Mouse (Mus musculus): ENCODE results near the gene Amh. TPM values are rescaled to one million over a fixed set of nuclear protein-coding genes. Genes with fewer than 3 reads are reported as not detected.
"Not testable (repeated sequence)": the region's sequence is repeated elsewhere in the genome, so short reads cannot be mapped to it uniquely, and the experiment has no call there.

Amh gene
- total RNA-seq, 2 experiments from 2014 or later: 0.57 to 0.79 TPM

DNA sequence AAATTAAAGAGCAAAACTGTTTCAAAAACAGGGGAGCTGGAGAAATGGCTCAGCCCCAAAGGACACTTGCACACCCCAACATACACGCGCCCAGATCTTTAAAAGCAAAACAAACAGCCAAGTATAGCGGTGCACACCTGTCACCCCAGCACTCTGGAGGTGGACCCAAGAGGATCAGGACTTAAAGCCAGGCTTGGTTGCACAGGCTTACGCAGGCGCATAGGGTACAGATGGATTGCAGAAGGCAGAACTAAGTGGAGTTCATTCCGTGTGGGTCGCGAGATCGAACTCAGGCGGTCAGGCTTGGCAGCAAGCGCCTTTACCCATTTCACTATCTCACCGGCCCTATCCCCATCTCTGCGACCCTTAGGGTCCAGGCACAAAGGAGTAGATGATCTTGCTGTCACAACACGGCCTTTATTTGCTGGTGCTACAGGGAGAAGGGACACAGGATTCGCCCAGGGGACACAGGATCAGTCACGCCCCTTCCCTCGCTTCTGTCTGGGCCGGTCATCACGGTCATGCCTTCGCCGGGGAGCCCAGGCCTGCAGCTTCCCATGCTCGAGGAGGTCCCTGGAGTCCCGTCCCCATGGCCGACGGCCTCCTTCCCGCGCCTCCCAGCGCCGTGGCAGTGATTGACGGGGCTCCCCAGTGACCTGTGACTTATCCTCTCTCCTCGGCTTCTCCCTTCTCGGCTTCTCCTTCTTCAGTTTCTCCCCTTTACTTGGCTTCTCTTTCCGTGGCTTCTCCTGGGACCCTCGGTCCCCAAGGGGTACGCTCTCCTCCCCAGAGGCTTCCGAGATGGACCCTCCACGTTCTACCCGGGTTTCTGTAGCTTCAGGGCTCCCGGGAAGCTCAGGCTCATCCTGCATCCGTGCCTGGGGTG is 3.3 kb downstream of the Amh start:
- DNase-seq: no peak

DNA sequence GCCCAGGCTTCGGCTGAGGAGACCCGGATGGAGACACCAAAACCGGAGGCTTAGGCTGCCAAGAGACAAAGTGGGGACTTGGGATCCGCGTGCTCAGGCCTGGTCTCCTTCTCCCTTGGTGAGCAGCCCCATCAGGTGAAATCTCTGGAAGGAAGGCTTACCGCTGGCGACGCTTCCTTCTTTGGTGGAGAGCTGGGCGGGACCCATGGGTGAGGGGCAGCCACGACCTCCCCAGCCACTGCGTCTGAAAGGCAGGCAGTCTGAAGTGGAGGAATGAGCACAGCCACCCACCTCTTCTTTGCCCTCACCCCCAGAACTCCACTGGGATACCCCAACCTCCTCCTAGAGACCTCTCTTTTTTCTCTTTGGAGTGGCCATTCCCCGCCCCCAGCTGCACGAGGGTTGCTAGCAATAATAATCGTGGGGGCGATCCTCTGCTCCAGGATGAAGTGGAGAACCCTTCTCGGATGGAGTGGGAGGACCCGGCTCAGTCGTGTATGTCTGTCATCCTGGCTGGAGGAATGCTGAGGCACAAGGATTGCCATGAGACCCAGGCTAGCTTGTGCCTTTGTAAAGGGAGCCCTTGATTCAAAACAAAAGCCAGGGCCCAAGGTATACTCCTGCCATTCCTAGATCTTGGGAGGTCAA is 4.1 kb downstream of the Amh start:
- no peak for DNase-seq

DNA sequence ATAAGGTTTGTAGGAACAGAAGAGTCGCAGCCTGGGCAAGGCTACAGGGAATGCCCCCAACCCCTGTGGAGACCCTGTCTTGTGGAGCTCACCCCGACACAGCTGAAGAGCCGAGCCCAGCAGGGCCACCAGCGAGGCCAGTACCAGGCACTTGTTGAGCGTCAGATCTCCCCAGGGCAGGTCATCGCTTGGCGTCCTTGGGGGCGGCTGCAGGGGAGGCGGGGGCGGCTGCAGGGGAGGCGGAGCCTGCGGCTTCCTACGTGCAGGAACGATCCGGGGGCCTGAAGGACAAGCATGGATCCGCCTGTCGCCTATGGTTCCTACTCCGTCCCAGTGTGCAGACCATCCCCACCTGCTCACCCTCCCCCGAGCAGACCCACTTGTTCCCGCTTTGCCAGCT is 5.0 kb downstream of the Amh start:
- DNase-seq: peak; percentile 74

DNA sequence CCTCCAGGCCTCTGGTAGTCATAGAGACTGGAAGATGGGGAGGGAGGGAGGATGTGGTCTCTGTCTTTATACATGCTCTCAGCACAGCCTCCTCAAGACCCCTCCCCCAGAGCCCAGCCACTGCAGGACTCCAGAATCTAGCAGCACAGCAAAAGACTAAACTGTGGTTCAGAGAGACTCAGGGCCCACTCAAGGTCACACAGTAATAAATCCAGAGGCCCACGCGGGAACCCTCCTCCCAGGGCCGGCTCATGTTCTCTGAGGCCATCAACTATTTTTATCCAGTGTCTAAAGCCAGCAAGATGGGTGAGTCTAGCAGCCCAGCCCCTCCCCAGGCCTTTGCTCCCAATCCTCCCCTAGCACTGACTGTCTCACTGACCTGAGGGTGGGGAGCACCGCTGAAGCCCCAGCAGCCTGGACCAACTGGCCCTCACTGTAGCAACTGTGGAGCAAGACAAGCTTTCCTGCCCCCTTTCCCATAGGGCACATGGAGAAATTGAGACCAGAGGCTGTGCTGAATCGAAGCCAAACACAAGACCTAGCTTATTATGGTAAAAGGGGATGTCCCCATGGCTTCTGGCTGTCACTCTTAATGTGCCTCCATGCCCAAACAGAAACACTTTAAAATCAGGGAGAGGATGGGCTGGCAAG is 7.5 kb downstream of the Amh start:
- peak; percentile 60 for DNase-seq

DNA sequence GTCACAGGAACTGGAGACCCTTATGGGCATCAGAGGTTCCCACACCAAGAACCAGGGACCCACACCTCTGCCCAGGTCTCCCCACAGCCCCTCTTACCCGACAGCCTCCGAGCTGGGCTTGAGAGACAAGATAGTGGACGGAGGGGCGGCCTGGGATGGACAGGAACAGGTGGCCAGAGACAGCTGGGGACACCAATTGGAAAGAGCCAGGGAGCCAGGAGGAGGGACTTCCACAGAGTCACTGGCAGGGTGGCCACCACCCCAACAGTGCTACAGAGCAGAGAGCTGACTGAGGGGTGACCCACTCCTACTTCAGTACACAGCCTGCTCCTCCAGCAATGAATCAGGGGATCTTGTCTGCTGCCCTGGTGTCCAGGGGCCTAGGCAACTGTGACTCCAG is 8.3 kb downstream of the Amh start, which contains the start of gene Jsrp1:
Gene Jsrp1, minus strand, starts transcription at position 133 of the 400 bp plus-strand sequence.
- DNase-seq: no peak

DNA sequence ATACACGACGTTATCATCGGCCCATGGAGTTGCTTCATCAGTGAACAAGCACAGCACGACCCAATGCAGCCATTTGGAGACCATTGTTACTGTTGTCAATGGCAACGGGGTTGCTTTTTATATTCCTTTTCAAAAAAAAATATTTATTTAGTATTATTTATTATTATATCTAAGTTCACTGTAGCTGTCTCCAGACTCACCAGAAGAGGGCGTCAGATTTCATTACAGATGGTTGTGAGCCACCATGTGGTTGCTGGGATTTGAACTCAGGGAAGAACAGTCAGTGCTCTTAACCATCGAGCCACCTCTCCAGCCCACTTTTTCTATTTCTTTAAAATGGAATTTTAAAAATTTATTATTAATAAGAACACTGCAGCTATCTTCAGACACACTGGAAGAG is 9.8 kb downstream of the Amh start:
- no peak for DNase-seq

DNA sequence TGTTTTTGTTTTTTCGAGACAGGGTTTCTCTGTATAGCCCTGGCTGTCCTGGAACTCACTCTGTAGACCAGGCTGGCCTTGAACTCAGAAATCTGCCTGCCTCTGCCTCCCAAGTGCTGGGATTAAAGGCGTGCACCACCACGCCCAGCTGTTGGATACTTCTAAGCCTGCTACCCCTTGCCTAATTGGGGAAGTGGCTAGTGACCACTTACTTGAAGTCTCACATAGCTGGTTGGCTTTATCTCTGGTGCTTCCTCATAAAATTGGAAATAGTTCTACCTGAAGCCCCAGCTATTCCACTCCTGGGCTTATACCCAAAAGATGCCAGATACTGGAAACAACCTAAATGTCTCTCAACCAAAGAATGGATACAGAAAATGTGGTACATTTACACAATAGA is 11.3 kb downstream of the Amh start:
- not testable (repeated sequence) for DNase-seq

DNA sequence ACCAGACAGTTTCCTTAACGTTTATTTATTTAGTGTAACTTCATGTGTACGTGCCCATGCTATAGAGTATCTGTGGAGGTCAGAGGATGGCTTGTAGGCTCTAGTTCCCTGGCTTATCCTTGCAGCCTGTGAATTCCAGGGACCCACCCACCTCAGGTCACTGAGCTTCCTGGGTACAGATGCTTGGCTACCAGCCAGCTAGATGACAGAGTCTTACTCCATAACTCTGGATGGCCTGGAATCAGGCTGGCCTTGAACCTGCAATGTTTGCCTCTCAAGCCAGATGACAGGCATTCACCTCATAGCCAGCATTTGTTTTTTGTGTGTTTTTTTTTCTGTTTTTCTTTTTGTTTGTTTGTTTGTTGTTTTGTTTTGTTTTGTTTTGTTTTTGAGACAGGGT is 12.1 kb downstream of the Amh start:
- DNase-seq: no peak

DNA sequence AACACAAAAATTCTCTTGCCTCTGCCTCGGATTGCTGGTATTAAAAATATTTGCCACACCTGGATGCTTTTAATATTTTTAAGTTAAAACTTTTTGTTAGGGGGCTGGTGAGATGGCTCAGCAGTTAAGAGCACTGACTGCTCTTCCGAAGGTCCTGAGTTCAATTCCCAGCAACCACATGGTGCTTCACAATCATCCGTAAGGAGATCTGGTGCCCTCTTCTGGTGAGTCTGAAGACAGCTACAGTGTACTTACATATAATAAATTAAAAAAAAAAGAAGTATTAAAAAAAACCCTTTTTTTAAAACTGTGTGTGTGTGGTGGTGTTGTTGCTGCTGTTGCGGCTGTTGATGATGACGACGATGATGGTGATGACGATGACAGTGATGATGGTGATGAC is 12.9 kb downstream of the Amh start:
- not testable (repeated sequence) for DNase-seq

DNA sequence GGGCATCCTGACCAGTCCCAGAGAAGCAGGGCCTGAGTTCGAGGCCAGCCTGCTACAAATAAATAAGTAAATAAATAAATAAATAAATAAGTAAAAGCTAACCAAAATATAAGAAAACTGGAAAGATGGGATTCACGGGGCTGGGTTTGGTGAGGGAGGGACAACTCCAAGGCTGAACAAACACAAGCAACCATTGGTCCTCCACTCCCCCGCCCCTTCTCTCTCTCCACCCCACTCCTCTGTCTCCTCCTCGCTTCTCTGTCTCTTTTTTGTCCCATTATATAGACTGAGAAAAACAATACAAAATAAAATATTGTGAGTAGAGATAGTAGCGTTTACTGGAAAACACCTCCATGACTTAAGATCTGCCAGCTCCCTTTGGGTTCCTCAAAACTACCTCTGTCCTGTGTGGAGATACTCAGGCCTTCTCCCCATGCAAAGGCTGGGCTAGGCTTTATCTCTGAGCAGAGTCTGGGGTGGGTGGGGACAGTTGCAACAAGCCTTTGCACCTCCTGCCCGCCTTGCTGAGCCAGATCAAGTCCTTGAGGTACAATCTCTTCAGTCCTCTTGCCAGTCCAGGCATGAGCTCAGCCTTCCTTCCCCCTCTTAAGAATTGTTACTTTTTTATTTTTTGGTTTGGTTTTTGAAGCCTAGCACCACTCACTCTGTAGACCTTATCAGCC is 13.7 kb downstream of the Amh start:
- DNase-seq: no peak

DNA sequence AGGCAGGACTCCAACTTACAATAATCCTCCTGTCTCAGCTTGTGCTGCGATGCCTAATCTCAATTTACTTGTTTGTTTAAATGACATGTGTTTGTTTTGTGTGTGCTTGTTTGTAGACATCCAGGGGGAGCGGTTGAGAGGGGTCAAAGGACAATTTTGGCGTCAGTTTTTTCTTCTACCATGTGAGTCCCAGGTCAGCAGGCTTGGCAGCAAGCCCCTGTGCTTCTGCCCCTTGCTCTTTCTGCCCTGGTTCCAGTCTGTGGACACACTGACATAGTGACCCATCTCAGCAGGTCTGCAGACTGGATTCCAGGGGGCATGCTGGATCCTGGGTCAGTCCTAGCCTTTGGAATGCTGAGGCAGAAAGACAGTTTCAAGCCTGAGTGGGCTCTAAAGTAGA is 14.4 kb downstream of the Amh start:
- DNase-seq: no peak

DNA sequence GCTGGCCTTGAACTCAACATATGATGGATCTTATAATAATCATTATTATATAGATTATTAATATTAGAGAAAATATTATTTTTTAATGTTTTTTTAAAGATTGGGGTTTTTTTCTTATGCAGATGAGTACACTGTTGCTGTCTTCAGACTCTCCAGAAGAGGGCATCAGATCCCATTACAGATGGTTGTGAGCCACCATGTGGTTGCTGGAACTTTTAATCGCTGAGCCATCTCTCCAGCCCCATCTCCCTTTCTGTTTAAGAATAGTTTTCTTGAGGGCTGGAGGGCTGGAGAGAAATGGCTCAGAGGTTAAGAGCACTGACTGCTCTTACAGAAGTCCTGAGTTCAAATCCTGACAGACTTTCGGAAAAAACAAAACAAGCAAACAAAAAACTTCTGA is 16.9 kb downstream of the Amh start:
- no peak for DNase-seq

DNA sequence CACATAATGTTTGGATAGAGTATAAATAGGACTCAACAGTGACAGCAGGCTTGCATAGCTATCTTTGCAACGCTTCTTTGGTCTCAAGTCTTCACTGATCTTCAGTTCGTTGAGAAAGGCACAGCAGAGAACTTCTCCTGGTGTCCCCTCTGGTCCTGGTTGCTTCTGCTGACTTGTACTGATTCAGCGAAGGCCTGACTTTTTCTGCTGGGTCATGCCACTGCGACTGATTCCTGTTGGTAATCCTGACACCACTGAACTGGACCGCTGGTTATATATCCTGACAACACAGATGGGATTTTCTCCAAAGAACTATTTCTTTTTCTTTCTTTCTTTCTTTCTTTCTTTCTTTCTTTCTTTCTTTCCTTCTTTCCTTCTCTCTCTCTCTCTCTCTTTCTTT is 17.5 kb downstream of the Amh start:
- no peak for DNase-seq

DNA sequence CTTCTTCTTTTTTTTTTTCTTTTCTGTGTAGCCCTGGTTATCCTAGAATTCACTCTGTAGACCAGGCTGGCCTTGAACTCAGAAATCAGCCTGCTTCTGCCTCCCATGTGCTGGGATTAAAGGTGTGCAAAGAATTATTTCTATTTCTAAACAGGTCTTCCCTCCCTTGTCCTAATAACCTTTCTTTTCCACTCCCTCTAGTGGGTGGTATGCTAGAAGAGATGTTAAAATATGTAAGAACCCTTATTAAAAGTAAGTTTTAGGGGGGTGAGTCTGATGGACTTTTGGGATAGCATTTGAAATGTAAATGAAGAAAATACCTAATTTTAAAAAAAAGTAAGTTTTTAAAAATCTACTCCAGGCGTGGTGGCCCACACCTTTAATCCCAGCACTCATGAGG is 18.3 kb downstream of the Amh start:
- DNase-seq: no peak

DNA sequence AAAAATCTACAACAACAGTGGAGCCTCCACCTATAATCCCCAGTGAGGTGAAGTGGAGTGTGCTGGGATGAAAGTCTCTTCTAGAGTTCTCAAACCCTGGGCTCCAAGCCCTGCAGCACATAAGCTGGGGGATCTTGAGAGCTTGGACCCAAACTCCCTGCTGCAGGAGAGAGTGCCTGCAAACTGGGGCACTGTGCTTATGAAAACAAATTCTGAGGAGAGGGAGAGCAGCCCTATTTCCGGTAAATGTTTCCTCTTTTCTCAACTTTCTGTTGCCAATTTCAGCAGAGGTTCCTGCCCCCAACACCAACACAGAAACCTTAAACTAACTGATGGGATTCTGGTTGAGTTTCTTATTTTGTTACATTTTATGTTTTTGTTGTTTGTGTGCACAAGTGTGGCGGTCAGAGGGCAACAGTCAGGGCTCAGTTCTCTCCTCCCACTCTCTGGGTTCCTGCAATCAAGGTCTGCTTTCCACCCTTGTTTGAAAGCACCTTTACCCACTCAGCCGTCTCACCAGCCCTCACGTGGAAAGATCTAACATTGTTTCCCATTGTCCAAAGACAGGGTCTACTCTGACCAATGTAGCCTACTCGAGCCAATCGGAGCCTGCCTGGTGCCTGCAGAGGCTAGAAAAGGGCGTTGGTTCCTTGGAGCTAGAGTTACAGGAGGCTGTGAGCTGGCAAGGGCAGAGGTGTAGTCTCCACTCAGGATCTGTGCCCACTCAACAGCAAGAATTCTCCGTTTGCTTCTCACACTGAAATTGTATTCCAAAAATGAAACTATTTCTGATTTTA is 19.0 kb downstream of the Amh start:
- no peak for DNase-seq

DNA sequence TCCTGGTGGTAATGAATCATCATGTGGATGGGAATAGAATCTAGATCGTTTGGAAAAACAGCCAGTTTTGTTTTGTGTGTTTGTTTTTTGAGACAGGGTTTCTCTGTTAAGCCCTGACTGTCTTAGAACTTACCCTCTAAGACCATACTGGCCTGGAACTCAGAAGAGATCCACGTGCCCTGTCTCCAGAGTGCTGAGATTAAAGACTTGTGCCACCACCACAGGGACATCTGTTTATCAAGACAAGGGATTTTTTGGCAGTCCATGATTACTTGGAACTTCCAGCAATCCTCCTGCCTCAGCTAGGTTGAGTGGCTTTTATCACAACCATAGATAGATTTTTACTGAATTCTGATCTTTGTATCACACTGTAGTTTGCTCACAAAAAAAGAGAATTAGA is 19.8 kb downstream of the Amh start:
- DNase-seq: no peak

DNA sequence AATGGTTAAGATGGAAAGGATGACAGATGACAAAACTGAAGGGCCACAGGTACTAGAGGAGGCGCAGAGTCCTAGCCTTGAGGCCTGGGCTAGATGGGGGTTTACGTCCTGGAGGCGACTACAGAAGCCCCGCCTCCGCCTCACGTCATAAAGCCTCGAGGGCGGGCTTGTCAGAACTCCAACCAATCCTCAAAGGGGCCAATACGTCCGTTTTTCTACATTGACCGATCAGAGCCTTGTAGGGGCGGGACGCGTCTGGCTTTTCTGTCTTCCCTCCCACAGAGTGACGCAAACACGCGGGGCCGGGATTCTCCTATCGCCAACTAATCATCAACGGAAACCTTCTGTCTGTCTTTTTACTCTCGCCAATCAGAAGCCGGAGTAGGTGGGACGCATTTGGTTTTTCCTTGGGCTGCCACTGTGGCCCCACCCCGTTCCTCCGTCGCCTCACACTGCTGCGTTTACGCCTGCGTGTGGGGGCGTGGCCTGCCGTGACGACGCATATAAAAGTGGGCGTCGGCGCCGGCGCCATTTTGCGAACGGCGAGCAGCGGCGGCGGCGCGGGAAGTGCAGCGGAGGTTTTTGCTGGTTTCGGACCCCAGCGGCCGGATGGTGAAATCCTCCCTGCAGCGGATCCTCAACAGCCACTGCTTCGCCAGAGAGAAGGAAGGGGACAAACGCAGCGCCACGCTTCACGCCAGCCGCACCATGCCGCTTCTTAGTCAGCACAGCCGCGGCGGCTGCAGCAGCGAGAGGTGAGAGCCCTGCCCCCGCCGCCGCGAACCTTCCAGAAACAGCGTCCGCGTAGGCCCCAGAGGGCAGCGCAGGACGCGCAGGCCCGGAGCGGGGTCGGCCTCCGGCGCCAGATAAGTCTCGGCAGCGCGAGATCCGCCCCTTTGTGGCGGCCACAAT is 21.4 kb downstream of the Amh start, which contains the start of gene Oaz1:
Gene Oaz1, plus strand, starts transcription at position 506 of the 912 bp plus-strand sequence.
- DNase-seq: peak; percentile 98

DNA sequence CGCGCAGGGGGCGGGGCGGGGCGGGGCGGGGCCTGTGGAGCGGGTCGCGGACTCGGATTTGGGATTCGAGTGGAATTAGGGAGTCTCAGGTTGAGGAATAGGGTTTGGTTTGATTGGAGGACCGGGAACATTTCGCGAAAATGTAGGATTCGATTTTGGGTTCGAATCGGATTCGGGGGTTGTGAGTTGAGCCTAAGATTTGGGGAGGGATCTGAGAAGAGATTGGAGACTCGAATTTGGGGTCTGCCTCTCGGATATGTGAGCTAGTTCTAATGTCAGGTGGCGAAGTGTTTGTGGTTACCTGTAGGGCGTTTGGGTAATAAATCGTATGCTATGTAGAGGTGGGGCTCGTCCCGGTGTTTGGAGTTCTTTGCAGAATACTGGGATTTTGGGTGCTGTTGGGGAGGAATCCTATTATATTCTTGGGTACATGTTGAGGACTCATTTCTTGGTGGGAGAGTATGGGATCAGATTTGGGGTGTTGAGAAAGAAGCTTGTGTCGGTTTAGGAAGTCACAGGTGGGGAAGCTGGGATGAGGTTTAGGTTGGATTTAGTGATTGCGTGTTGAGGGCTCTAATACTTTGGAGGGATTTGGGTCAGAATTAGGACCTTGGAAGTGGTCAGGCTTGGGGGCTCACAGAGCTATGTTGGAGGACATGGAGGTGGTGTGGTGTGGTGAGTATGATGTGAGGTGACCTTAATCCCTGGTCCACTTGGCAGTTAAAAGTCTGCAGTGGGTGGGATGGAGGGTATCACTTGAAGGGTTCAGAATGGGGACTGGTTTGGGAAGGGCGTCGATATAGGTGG is 22.2 kb downstream of the Amh start:
- no peak for DNase-seq

DNA sequence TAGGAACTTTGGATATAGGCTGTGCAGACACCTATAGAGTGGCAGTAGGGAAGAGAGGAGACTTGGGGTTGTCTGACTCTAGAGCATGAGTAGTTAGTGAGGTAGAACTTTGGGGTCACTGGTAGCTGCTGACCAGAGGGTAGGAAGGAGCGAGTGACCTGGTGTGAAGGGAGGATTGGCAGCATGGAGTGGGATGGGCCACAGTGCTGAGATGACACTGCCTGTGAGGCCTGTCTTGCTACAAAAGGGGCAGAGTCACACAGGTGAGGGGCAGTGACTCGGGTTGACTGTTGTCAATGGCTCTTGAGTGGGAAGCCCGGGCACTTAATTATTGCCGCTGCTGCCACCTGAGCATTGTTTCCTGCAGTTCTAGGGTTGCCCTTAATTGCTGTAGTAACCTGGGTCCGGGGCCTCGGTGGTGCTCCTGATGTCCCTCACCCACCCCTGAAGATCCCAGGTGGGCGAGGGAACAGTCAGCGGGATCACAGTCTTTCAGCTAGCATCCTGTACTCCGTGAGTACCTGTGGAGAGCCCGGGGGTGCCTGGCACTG is 22.9 kb downstream of the Amh start:
- DNase-seq: no peak

Measured in adrenal gland, postnatal 10 days (tissue).